Mouse (Mus musculus): ENCODE measurements around the gene Selenow.

Gene Selenow

GRCm38 (mm10) chr7:15906602-15907001 is 15.6 kb downstream of the Selenow start:
- DNase-seq (ENCODE audit: low read depth, low spot score), result no peak

- DNase-seq (ENCODE audit: low read depth, low spot score), result peak; percentile 76
These were observed 16.3 kb downstream of the Selenow start for GRCm38 (mm10) chr7:15905861-15906260.

- DNase-seq (ENCODE audit: low read depth, low spot score), result no peak
These were observed 20.7 kb downstream of the Selenow start for GRCm38 (mm10) chr7:15901366-15902048.

- DNase-seq (ENCODE audit: low read depth, low spot score), result no peak
These were observed 28.0 kb downstream of the Selenow start for GRCm38 (mm10) chr7:15894251-15894650.

GRCm38 (mm10) chr7:15884127-15884526 is 38.1 kb downstream of the Selenow start:
- DNase-seq (ENCODE audit: low read depth, low spot score), result no peak

GRCm38 (mm10) chr7:15882317-15882716 is 39.9 kb downstream of the Selenow start, which contains the start of gene Crxos:
TSS of gene Crxos (plus strand) at chr7:15882617.
- no peak for DNase-seq (ENCODE audit: low read depth, low spot score)

GRCm38 (mm10) chr7:15881831-15882230 is 40.4 kb downstream of the Selenow start:
- no peak for DNase-seq (ENCODE audit: low read depth, low spot score)

- DNase-seq (ENCODE audit: low read depth, low spot score), result peak; percentile 86
These were observed 40.8 kb downstream of the Selenow start for GRCm38 (mm10) chr7:15881388-15881787.

- peak; percentile 87 for DNase-seq (ENCODE audit: low read depth, low spot score)
These were observed 42.4 kb downstream of the Selenow start, which contains the start of gene Crx for GRCm38 (mm10) chr7:15879756-15880155. TSS of gene Crx (minus strand) at chr7:15879968.
